Mouse (Mus musculus) myocyte (in vitro differentiated cells): ENCODE results near the gene Serping1. TPM values are rescaled to one million over a fixed set of nuclear protein-coding genes. Genes with fewer than 3 reads are reported as not detected.

Experiments
- H3K27me3 ChIP-seq: one replicate; pipeline ENCODE4 v1.6.1; 2011; ENCODE audit not compliant: control insufficient read depth, insufficient read depth, insufficient read length
- H3K36me3 ChIP-seq: one replicate; pipeline ENCODE4 v1.6.1; 2011; ENCODE audit not compliant: control insufficient read depth, insufficient read depth
- H3K4me2 ChIP-seq: one replicate; pipeline ENCODE4 v1.6.1; 2011; ENCODE audit warnings: low read depth, control low read depth
- H3K4me3 ChIP-seq: one replicate; pipeline ENCODE4 v1.5.1; 2011; ENCODE audit warnings: mild to moderate bottlenecking, control low read depth, moderate library complexity
- H3K79me2 ChIP-seq: one replicate; pipeline ENCODE4 v1.6.1; 2011; ENCODE audit not compliant: control insufficient read depth, insufficient read depth
- H3ac ChIP-seq: one replicate; pipeline ENCODE4 v1.6.1; 2011; ENCODE audit not compliant: control insufficient read depth, insufficient read length
- CEBPB ChIP-seq: IDR thresholded peaks from 2 replicates; pipeline ENCODE4 v1.6.1; 2011; ENCODE audit warnings: mild to moderate bottlenecking, moderate library complexity; ENCODE audit not compliant: poor library complexity, insufficient read depth, severe bottlenecking
- E2F4 ChIP-seq: IDR thresholded peaks from one replicate; pipeline ENCODE4 v1.6.1; 2011; ENCODE audit warnings: mild to moderate bottlenecking, control low read depth, moderate library complexity; ENCODE audit not compliant: insufficient read depth
- MAX ChIP-seq: IDR thresholded peaks from one replicate; pipeline ENCODE4 v1.6.1; 2011; ENCODE audit warnings: low read depth, mild to moderate bottlenecking, control low read depth
- MYOD1 ChIP-seq, 3 experiments: IDR thresholded peaks; one replicate each; pipeline ENCODE4 v1.6.1; 2011; ENCODE audit warnings: control low read depth in 2 of 3, low read depth in 2 of 3, mild to moderate bottlenecking in 2 of 3, moderate library complexity in 1 of 3; ENCODE audit not compliant: insufficient read length in 2 of 3, control insufficient read depth in 1 of 3
- MYOG ChIP-seq, 3 experiments: IDR thresholded peaks; one replicate each; pipeline ENCODE4 v1.6.1; 2011; ENCODE audit warnings: control low read depth in 2 of 3, low read depth in 2 of 3, mild to moderate bottlenecking in 2 of 3; ENCODE audit not compliant: insufficient read length in 2 of 3, control insufficient read depth in 1 of 3, insufficient read depth in 1 of 3
- POLR2A ChIP-seq: IDR thresholded peaks from one replicate; pipeline ENCODE4 v1.6.1; 2011; ENCODE audit warnings: low read depth, mild to moderate bottlenecking, control low read depth, moderate library complexity; ENCODE audit not compliant: insufficient read length
- POLR2AphosphoS2 ChIP-seq: IDR thresholded peaks from one replicate; pipeline ENCODE4 v1.6.1; 2011; ENCODE audit warnings: low read depth, control low read depth; ENCODE audit not compliant: insufficient read length
- REST ChIP-seq: IDR thresholded peaks from one replicate; pipeline ENCODE4 v1.6.1; 2011; ENCODE audit warnings: mild to moderate bottlenecking, control low read depth, moderate library complexity; ENCODE audit not compliant: insufficient read depth, insufficient read length
- SRF ChIP-seq: IDR thresholded peaks from one replicate; pipeline ENCODE4 v1.6.1; 2011; ENCODE audit warnings: low read depth; ENCODE audit not compliant: control insufficient read depth, insufficient read length
- TCF12 ChIP-seq: IDR thresholded peaks from one replicate; pipeline ENCODE4 v1.6.1; 2011; ENCODE audit warnings: mild to moderate bottlenecking, control low read depth; ENCODE audit not compliant: poor library complexity, insufficient read depth, severe bottlenecking
- TCF3 ChIP-seq: IDR thresholded peaks from one replicate; pipeline ENCODE4 v1.6.1; 2011; ENCODE audit warnings: low read depth, control low read depth; ENCODE audit not compliant: insufficient read length
- USF1 ChIP-seq: IDR thresholded peaks from one replicate; pipeline ENCODE4 v1.6.1; 2011; ENCODE audit warnings: low read depth, mild to moderate bottlenecking, control low read depth, moderate library complexity
- polyA plus RNA-seq: library from polyadenylated mRNA; unstranded; fragments of >200 nt; fragmentation: generic; extraction: Trizol; gene quantifications from one replicate; pipeline ENCODE4 v1.2.1, GENCODE M21; 2012; ENCODE audit warnings: missing spikeins

Gene Serping1
- polyA plus RNA-seq, 1 experiment: 0.62 TPM

GRCm38 (mm10) chr2:84788316-84788715 lies 13.1 kb upstream of the Serping1 start:
- Histone ChIP-seq H3K79me2 (no peaks in the 10 kb centered on the region), H3K4me3 (no peak overlapping the region), H3K4me2 (no peak overlapping the region), H3K27me3 (no peaks in the 10 kb centered on the region), H3ac (no peak overlapping the region), H3K36me3 (no peaks in the 10 kb centered on the region)
- TF ChIP-seq E2F4 (no peak), MAX (no peak), MYOD1 (IDR thresholded peaks at IDR 0.05; ENCODE audit: control insufficient read depth in 1 of 3, insufficient read length in 2 of 3, low read depth in 2 of 3) (no peak), CEBPB (no peak), REST (no peak), MYOG (IDR thresholded peaks at IDR 0.05; ENCODE audit: control insufficient read depth in 1 of 3, insufficient read depth in 1 of 3, insufficient read length in 2 of 3, low read depth in 2 of 3) (no peak), POLR2A (no peak), POLR2AphosphoS2 (no peak), USF1 (no peak), SRF (no peak), TCF12 (no peak), TCF3 (no peak)

GRCm38 (mm10) chr2:84783840-84784566 lies 8.8 kb upstream of the Serping1 start:
- H3K4me3 ChIP-seq: no peak overlapping the region
- TF ChIP-seq POLR2AphosphoS2 (no peak), USF1 (peak; percentile 74), REST (no peak), MYOD1 (IDR thresholded peaks at IDR 0.05; ENCODE audit: control insufficient read depth in 1 of 3, insufficient read length in 2 of 3, low read depth in 2 of 3) (peak in 2 of 3 experiments; percentile 23 to 56), TCF3 (no peak), SRF (no peak), MYOG (IDR thresholded peaks at IDR 0.05; ENCODE audit: control insufficient read depth in 1 of 3, insufficient read depth in 1 of 3, insufficient read length in 2 of 3, low read depth in 2 of 3) (peak in 2 of 3 experiments; percentile 30 to 79), CEBPB (no peak)
- H3K36me3 ChIP-seq: no peaks in the 10 kb centered on the region
- peak overlapping the region; percentile 12 for H3K4me2 ChIP-seq
- H3K27me3 ChIP-seq: no peaks in the 10 kb centered on the region
- no peak overlapping the region for H3ac ChIP-seq
- no peaks in the 10 kb centered on the region for H3K79me2 ChIP-seq

GRCm38 (mm10) chr2:84783315-84783714 lies 8.1 kb upstream of the Serping1 start:
- no peak overlapping the region for H3K4me2 ChIP-seq
- no peak overlapping the region for H3K4me3 ChIP-seq
- TF ChIP-seq CEBPB (no peak), TCF12 (no peak), E2F4 (no peak), REST (no peak), POLR2A (no peak), POLR2AphosphoS2 (no peak), TCF3 (no peak), USF1 (no peak), SRF (no peak), MAX (no peak), MYOD1 (IDR thresholded peaks at IDR 0.05; ENCODE audit: control insufficient read depth in 1 of 3, insufficient read length in 2 of 3, low read depth in 2 of 3) (no peak)
- no peaks in the 10 kb centered on the region for H3K27me3 ChIP-seq
- H3K36me3 ChIP-seq: no peaks in the 10 kb centered on the region
- no peaks in the 10 kb centered on the region for H3K79me2 ChIP-seq
- H3ac ChIP-seq: no peak overlapping the region

DNA sequence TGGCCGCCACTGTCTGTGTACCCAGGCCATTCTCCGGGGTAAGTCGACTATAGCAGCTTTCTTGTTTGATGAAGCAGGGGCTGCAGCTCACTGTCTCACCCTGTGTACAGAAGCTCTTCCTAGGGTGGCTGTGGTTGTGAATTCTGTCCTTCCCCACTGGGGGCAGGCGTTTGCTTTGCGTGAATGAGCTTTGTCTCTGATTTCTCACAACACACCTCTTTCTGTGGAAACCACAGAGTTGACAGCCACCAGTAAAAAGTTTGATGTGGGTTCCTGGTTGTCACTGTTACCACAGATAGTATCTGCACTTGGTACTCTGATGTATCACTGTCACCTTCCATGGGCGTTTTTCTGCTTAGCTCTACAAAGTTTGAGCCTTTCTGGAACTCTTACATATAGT lies 4.0 kb upstream of the Serping1 start:
- no peak overlapping the region for H3K4me3 ChIP-seq
- H3K4me2 ChIP-seq: no peak overlapping the region
- H3K36me3 ChIP-seq: no peaks in the 10 kb centered on the region
- no peaks in the 10 kb centered on the region for H3K79me2 ChIP-seq
- no peak for TF ChIP-seq CEBPB
- TF ChIP-seq MAX: no peak
- TF ChIP-seq POLR2A: no peak
- no peak overlapping the region for H3ac ChIP-seq
- no peaks in the 10 kb centered on the region for H3K27me3 ChIP-seq

- H3K27me3 ChIP-seq: no peaks in the 10 kb centered on the region
- H3K4me2 ChIP-seq: no peak overlapping the region
- H3K4me3 ChIP-seq: no peak overlapping the region
- H3K79me2 ChIP-seq: no peaks in the 10 kb centered on the region
- no peak overlapping the region for H3ac ChIP-seq
- TF ChIP-seq USF1 (no peak), REST (no peak), MYOD1 (IDR thresholded peaks at IDR 0.05; ENCODE audit: control insufficient read depth in 1 of 3, insufficient read length in 2 of 3, low read depth in 2 of 3) (no peak), TCF12 (no peak), CEBPB (no peak), MAX (no peak), POLR2A (no peak), MYOG (IDR thresholded peaks at IDR 0.05; ENCODE audit: control insufficient read depth in 1 of 3, insufficient read depth in 1 of 3, insufficient read length in 2 of 3, low read depth in 2 of 3) (no peak), E2F4 (no peak)
- no peaks in the 10 kb centered on the region for H3K36me3 ChIP-seq
Measured at GRCm38 (mm10) chr2:84777706-84778105, 2.5 kb upstream of the Serping1 start.
